In the genomic region with DNA sequence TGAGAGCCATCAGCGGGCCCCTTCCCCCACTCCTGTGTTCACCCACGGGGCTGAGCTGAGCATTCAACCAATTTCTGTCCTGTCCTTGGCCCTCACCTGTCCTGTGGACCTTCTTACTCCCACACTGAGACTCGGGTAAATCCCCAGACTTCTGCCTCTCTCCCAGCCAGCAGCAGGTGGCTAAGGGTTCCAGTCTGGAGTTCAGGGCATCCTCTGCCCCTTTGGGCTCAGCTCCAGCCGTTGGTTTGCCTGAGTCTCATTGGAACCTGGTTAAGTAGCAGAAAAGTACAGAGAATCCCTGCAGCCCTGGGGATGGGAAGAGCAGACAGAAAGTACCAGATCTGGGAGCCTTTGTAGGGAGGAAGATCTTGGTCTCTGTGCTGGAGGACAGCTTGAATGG, we compare ENCODE assay signal across 8 mouse cellular contexts. TPM values are rescaled to one million over a fixed set of nuclear protein-coding genes. Genes with fewer than 3 reads are reported as not detected.
DNase-seq lines count a peak whose midpoint lies in the region; ATAC-seq and TF ChIP-seq lines count a peak whose summit lies in the region.

No protein-coding gene starts in this region.

- no peak for TF ChIP-seq POLR2A in limb, embryonic 14.5 days (IDR thresholded peaks at IDR 0.05; ENCODE audit: borderline replicate concordance, extremely low read depth, insufficient read depth, insufficient read length)

- peak overlapping the region; percentile 98 for H3K4me2 ChIP-seq in neural tube, embryonic 11.5 days (ENCODE audit: low read depth)
- peak overlapping the region; percentile 98 for H3K4me2 ChIP-seq in limb, embryonic 14.5 days (replicated peaks; ENCODE audit: low read depth, low read length, severe bottlenecking)
- peak overlapping the region; percentile 96 for H3K4me2 ChIP-seq in stomach, postnatal 0 days (replicated peaks; ENCODE audit: low read depth)

- peak overlapping the region; percentile 30; the same call in 1 of the 2 replicates for H3K27ac ChIP-seq in heart, embryonic 10.5 days
- H3K27ac ChIP-seq in neural tube, embryonic 11.5 days (ENCODE audit: low read depth, low read length) = peak overlapping the region; percentile 8; the same call in 1 of the 2 replicates
- H3K27ac ChIP-seq in limb, embryonic 14.5 days (replicated peaks; ENCODE audit: low read depth, low read length) = no peak overlapping the region
- no peak overlapping the region for H3K27ac ChIP-seq in stomach, postnatal 0 days (replicated peaks)

- ATAC-seq in neural tube, embryonic 11.5 days (ENCODE audit: insufficient read depth, low FRiP score, low TSS enrichment) = no peak
- ATAC-seq in limb, embryonic 14.5 days (ENCODE audit: low FRiP score, low read depth) = no peak
- ATAC-seq in stomach, postnatal 0 days (ENCODE audit: low FRiP score, low TSS enrichment) = no peak

- WGBS in heart, embryonic 10.5 days = 49% methylated on average over 4 of the region's 4 CpGs
- 56% methylated on average over 4 of the region's 4 CpGs for WGBS in neural tube, embryonic 11.5 days
- 28% methylated on average over 4 of the region's 4 CpGs for WGBS in limb, embryonic 14.5 days
- 47% methylated on average over 4 of the region's 4 CpGs for WGBS in stomach, postnatal 0 days

- no peak for DNase-seq in heart, embryonic 10.5 days (ENCODE audit: low spot score)
- DNase-seq in heart, adult 11 months = no peak
- DNase-seq in neural tube, embryonic 11.5 days (ENCODE audit: low spot score) = no peak
- no peak for DNase-seq in neural tube, embryonic 10.5 days (ENCODE audit: extremely low spot score, low spot score)
- no peak for DNase-seq in limb, embryonic 14.5 days (ENCODE audit: low spot score)
- DNase-seq in stomach, postnatal 0 days (ENCODE audit: low spot score) = no peak
- DNase-seq in cerebellum, adult 9-11 months = no peak
- no peak for DNase-seq in cerebellum, postnatal 14 days

- H3K27me3 ChIP-seq in heart, embryonic 10.5 days (ENCODE audit: insufficient read depth, poor library complexity, severe bottlenecking) = peaks cover 53% of the 10 kb centered on the region
- H3K27me3 ChIP-seq in neural tube, embryonic 11.5 days (ENCODE audit: control insufficient read depth, insufficient read depth, low read length) = no peaks in the 10 kb centered on the region
- no peaks in the 10 kb centered on the region for H3K27me3 ChIP-seq in limb, embryonic 14.5 days (ENCODE audit: control insufficient read depth, insufficient read depth, low read length)
- H3K27me3 ChIP-seq in stomach, postnatal 0 days (ENCODE audit: control insufficient read depth, insufficient read depth, low read length) = no peaks in the 10 kb centered on the region

- peak overlapping the region; percentile 75 for H3K4me3 ChIP-seq in heart, embryonic 10.5 days
- H3K4me3 ChIP-seq in neural tube, embryonic 11.5 days (ENCODE audit: low read depth, low read length) = peak overlapping the region; percentile 65
- peak overlapping the region; percentile 66 for H3K4me3 ChIP-seq in limb, embryonic 14.5 days (replicated peaks; ENCODE audit: low read length)
- H3K4me3 ChIP-seq in stomach, postnatal 0 days (ENCODE audit: low read depth, low read length) = no peak overlapping the region

- peaks cover 78% of the 10 kb centered on the region for H3K4me1 ChIP-seq in heart, embryonic 10.5 days
- peaks cover 61% of the 10 kb centered on the region for H3K4me1 ChIP-seq in neural tube, embryonic 11.5 days (ENCODE audit: control insufficient read depth, insufficient read depth, low read length)
- H3K4me1 ChIP-seq in limb, embryonic 14.5 days (ENCODE audit: control insufficient read depth, insufficient read depth, low read length) = peaks cover 68% of the 10 kb centered on the region
- peaks cover 9% of the 10 kb centered on the region for H3K4me1 ChIP-seq in stomach, postnatal 0 days (replicated peaks; ENCODE audit: control insufficient read depth, insufficient read depth)

- H3K9ac ChIP-seq in neural tube, embryonic 11.5 days (ENCODE audit: low read length) = peak overlapping the region; percentile 32
- H3K9ac ChIP-seq in limb, embryonic 14.5 days (ENCODE audit: low read depth, low read length, severe bottlenecking) = peak overlapping the region; percentile 34
- H3K9ac ChIP-seq in stomach, postnatal 0 days (ENCODE audit: low read length) = no peak overlapping the region

- no peak for TF ChIP-seq CTCF in stomach, postnatal 0 days (IDR thresholded peaks at IDR 0.05; ENCODE audit: low read depth)

- peaks cover 12% of the 10 kb centered on the region; the same call in 1 of the 2 replicates for H3K36me3 ChIP-seq in heart, embryonic 10.5 days
- H3K36me3 ChIP-seq in neural tube, embryonic 11.5 days (ENCODE audit: control insufficient read depth, insufficient read depth, low read length) = peaks cover 2% of the 10 kb centered on the region
- peaks cover 15% of the 10 kb centered on the region; the same call in 1 of the 2 replicates for H3K36me3 ChIP-seq in limb, embryonic 14.5 days (ENCODE audit: control insufficient read depth, insufficient read depth, low read length)
- H3K36me3 ChIP-seq in stomach, postnatal 0 days (ENCODE audit: control insufficient read depth, insufficient read depth, low read length) = no peaks in the 10 kb centered on the region

- no peak for TF ChIP-seq EP300 in stomach, postnatal 0 days (optimal IDR thresholded peaks at IDR 0.05)

- H3K9me3 ChIP-seq in heart, embryonic 10.5 days = no peaks in the 10 kb centered on the region
- no peaks in the 10 kb centered on the region for H3K9me3 ChIP-seq in neural tube, embryonic 11.5 days (ENCODE audit: control insufficient read depth, low read length)
- no peaks in the 10 kb centered on the region for H3K9me3 ChIP-seq in limb, embryonic 14.5 days (ENCODE audit: control insufficient read depth, low read length)
- H3K9me3 ChIP-seq in stomach, postnatal 0 days (ENCODE audit: control insufficient read depth, low read length) = no peaks in the 10 kb centered on the region

RNA-seq across cellular contexts. Expression of a gene that starts 4.1 kb away (rescaled TPM):
- 12.2 and 13.7 TPM in 2 replicates for polyA plus RNA-seq in heart, embryonic 10.5 days (2016; fragmentation: Nextera tagmentation; extraction: Ambion mirVana)
- 19.9 and 33.5 TPM in 2 replicates for polyA plus RNA-seq in neural tube, embryonic 11.5 days (2014; fragmentation: Nextera tagmentation; extraction: Ambion mirVana)
- 32.6 and 43.9 TPM in 2 replicates for polyA plus RNA-seq in limb, embryonic 14.5 days (2012; rRNA removed)
- polyA plus RNA-seq in limb, embryonic 14.5 days (2014; fragmentation: Nextera tagmentation; extraction: Ambion mirVana) = 10.2 and 10.3 TPM in 2 replicates
- 6.4 and 7.0 TPM in 2 replicates for polyA plus RNA-seq in stomach, postnatal 0 days (2015; fragmentation: Nextera tagmentation; extraction: Ambion mirVana)

RNA-seq across cellular contexts. Expression of a gene that starts 55.1 kb away (rescaled TPM):
- polyA plus RNA-seq in heart, embryonic 10.5 days (2016; fragmentation: Nextera tagmentation; extraction: Ambion mirVana) = 0.16 and 0.31 TPM in 2 replicates
- 0.90 and 1.0 TPM in 2 replicates for polyA plus RNA-seq in neural tube, embryonic 11.5 days (2014; fragmentation: Nextera tagmentation; extraction: Ambion mirVana)
- not detected in 2 replicates for polyA plus RNA-seq in limb, embryonic 14.5 days (2012; rRNA removed)
- polyA plus RNA-seq in limb, embryonic 14.5 days (2014; fragmentation: Nextera tagmentation; extraction: Ambion mirVana) = not detected in 2 replicates
- 0.18 and 0.33 TPM in 2 replicates for polyA plus RNA-seq in stomach, postnatal 0 days (2015; fragmentation: Nextera tagmentation; extraction: Ambion mirVana)

Comparison
In these comparisons a context has a peak if more than half of its experiments do, and no peak if none do; other contexts are left out.
1. H3K27ac ChIP-seq: peak in heart, embryonic 10.5 days (single experiment) and neural tube, embryonic 11.5 days (single experiment); none in limb, embryonic 14.5 days (single experiment) and stomach, postnatal 0 days (single experiment).
2. Peak in every context shown above with its lines, with median percentiles within 50 percentile points of each other: H3K4me2 ChIP-seq.